Mouse (Mus musculus) megakaryocyte, embryonic 14.5 days (primary cell): ENCODE data around the gene Cacng5. TPM values are rescaled to one million over a fixed set of nuclear protein-coding genes. Genes with fewer than 3 reads are reported as not detected.

Source experiments
- H3K27me3 ChIP-seq: replicated peaks from 2 replicates; pipeline ENCODE3; 2012; ENCODE audit warnings: inconsistent platforms
- H3K36me3 ChIP-seq: replicated peaks from 2 replicates; pipeline ENCODE3; 2012; ENCODE audit warnings: low read length, inconsistent platforms, mixed read lengths
- H3K4me1 ChIP-seq: 2 replicates; pipeline ENCODE4 v1.6.1; 2012; ENCODE audit warnings: inconsistent platforms
- H3K4me3 ChIP-seq: replicated peaks from 2 replicates; pipeline ENCODE3; 2012; ENCODE audit warnings: moderate library complexity, mild to moderate bottlenecking, inconsistent platforms
- H3K9me3 ChIP-seq: 2 replicates; pipeline ENCODE4 v1.6.1; 2012; ENCODE audit warnings: inconsistent platforms
- FLI1 ChIP-seq: IDR thresholded peaks from 2 replicates; pipeline ENCODE4 v1.6.1; 2012; ENCODE audit warnings: low read length, inconsistent platforms, mixed read lengths
- GATA1 ChIP-seq: IDR thresholded peaks from 3 replicates; pipeline ENCODE4 v1.6.1; 2012; ENCODE audit warnings: mixed read lengths, low read length, inconsistent platforms, borderline replicate concordance
- polyA plus RNA-seq: library from polyadenylated mRNA; stranded (reverse); fragments of >175 nt; gene quantifications from 2 replicates; pipeline ENCODE4 v1.2.3, GENCODE M21; 2012; ENCODE audit warnings: low replicate concordance; ENCODE audit not compliant: insufficient read depth

Cacng5 gene
- polyA plus RNA-seq, 1 experiment, result not detected

DNA sequence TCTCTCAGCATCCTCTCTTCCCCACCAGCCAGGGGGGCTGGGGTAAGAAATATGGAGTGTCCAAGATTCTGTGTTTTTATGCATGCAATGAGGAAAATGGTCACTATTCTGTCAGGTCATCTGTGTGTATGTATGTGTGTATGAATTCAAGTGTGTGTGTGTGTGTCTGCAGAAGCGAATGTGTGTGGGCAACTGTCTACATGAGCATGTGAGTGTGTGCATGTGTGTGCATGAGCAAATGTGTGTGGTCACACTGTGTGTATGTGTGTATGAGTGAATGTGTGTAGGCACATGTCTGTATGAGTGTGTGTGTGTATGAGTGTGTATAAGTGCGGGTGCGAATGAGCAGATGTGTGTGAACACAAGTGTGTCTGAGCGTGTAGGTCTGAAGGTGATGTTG lies 55.0 kb downstream of the Cacng5 start:
- Histone ChIP-seq H3K9me3 (no peaks in the 10 kb centered on the region), H3K4me1 (peaks cover 2% of the 10 kb centered on the region; the same call in 1 of the 2 replicates), H3K36me3 (no peaks in the 10 kb centered on the region), H3K4me3 (no peak overlapping the region), H3K27me3 (peaks cover 49% of the 10 kb centered on the region)
- TF ChIP-seq FLI1 (no peak), GATA1 (no peak)

DNA sequence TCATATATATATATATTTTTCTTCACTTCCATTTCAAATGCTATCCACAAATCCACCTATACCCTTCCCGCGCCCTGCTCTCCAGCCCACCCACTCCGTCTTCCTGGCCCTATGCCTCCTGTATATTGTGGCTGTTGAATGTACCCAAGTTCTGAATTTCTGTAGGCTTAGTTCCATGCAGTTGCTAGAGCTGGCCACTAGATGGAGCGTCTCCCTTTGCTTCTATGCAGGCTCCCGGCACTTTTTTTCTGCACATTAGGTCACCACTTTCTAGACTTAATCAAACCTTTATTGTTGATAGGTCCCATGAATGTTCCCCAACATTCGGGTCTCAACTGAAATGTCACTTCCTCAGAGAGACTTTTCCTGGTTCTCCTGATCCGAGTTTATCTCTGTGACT lies 55.6 kb downstream of the Cacng5 start:
- no peak for TF ChIP-seq FLI1
- no peak for TF ChIP-seq GATA1

DNA sequence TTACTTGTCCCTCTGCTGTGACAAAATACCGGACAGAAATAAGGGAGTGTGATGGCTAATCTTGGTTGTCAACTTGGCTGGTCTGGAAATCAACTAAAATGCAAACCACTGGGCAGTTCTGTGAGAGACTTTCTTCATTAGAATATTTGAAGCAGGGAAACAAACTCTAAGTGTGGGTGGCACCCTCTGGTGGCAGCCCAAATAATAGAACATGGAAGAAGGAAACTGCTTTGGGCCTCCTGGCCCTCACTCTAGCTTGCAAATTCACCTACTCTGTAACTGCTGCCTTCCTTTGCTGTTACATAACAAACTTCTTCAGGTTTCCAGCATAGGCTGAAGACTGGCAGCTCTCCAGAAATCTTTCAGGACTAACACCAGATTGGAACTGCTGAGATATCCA lies 61.8 kb downstream of the Cacng5 start:
- Histone ChIP-seq H3K4me3 (no peak overlapping the region), H3K36me3 (no peaks in the 10 kb centered on the region), H3K4me1 (no peaks in the 10 kb centered on the region), H3K27me3 (peaks cover 56% of the 10 kb centered on the region), H3K9me3 (peaks cover 7% of the 10 kb centered on the region)
- TF ChIP-seq GATA1, result no peak

More for the DNA sequence above, 55.6 kb downstream of the Cacng5 start:
- H3K4me3 ChIP-seq, result no peak overlapping the region
- peaks cover 52% of the 10 kb centered on the region for H3K27me3 ChIP-seq
- H3K9me3 ChIP-seq, result no peaks in the 10 kb centered on the region
- no peaks in the 10 kb centered on the region for H3K36me3 ChIP-seq
- no peaks in the 10 kb centered on the region for H3K4me1 ChIP-seq

DNA sequence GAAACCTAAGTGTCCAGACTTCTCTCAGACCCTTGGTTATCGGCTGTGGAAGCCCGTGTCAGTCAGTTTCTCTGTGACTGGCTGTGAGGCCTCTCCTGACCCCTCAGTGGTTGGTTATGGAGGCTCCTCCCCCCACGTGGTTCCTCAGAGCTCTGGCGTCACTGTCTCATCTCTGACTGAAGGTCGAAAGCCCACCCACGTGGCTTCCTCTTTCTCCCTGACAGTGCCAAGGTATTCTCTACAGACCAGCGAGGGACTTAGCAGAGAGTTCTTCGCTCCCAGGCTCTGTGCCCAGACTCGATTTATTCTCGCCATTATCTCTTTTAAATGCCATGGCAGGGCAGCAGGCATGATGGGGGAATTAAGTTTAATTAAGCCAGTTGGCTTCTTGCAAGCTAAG lies 65.2 kb downstream of the Cacng5 start:
- peaks cover 65% of the 10 kb centered on the region for H3K27me3 ChIP-seq
- H3K4me1 ChIP-seq, result no peaks in the 10 kb centered on the region
- H3K36me3 ChIP-seq, result no peaks in the 10 kb centered on the region
- no peak overlapping the region for H3K4me3 ChIP-seq
- peaks cover 7% of the 10 kb centered on the region for H3K9me3 ChIP-seq
- no peak for TF ChIP-seq GATA1
- no peak for TF ChIP-seq FLI1

- no peak overlapping the region for H3K4me3 ChIP-seq
- H3K36me3 ChIP-seq, result no peaks in the 10 kb centered on the region
- H3K9me3 ChIP-seq, result peaks cover 20% of the 10 kb centered on the region
- H3K27me3 ChIP-seq, result peaks cover 41% of the 10 kb centered on the region
- TF ChIP-seq FLI1, result no peak
- TF ChIP-seq GATA1, result no peak
- no peaks in the 10 kb centered on the region for H3K4me1 ChIP-seq
Measured at GRCm38 (mm10) chr11:107844175-107844574, 70.7 kb downstream of the Cacng5 start.

DNA sequence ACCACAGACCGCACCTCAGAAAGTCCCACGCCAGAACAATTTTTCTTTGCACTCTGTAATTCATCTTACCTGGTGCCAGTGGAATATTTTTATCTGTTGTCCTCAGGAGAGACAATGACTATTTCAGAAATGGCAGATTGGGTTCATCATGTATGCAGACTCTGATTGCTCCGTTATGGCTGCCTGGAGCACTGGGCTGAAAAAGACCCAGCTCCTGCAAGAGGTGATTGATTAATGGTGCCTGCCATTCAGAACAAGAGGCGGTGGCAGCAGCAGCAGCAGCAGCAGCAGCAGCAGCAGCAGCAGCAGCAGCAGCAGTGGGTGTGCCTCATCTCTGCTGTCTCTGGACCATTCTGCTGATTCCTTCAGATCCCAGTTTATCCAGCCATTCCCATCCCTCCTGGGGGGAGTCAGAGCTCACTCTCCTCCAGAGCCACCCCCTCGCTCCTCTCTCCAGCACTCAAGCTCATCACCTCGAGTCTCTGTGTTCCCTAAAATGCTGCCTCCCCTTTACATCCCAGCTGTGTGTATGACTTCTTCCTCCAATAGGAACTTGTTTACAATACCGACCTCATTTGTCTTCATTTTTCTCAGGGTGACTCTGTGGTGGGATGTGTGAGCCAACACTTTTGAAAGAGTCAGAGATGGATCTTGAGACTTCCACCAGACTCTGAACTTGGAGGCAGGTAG lies 81.4 kb downstream of the Cacng5 start:
- H3K9me3 ChIP-seq, result peaks cover 6% of the 10 kb centered on the region; the same call in 1 of the 2 replicates

More for the DNA sequence above, 81.4 kb downstream of the Cacng5 start:
- no peaks in the 10 kb centered on the region for H3K36me3 ChIP-seq
- H3K4me3 ChIP-seq, result no peak overlapping the region
- H3K27me3 ChIP-seq, result peaks cover 22% of the 10 kb centered on the region
- no peaks in the 10 kb centered on the region for H3K4me1 ChIP-seq
- no peak for TF ChIP-seq GATA1
- TF ChIP-seq FLI1, result no peak

Other genes with a start within 250 kb of the Cacng5 start
- not detected in 2 replicates for gene Cacng1, start 198.5 kb downstream of the Cacng5 start, polyA plus RNA-seq
- gene Cacng4, start 120.5 kb downstream of the Cacng5 start, polyA plus RNA-seq, result 0.09 TPM in 1 of 2 replicates, not detected in the other